Mouse (Mus musculus): ENCODE measurements around the gene Bicral. TPM values are rescaled to one million over a fixed set of nuclear protein-coding genes. Genes with fewer than 3 reads are reported as not detected.

Bicral gene
- 10 to 100 TPM; 36.5 to 36.6 TPM for total RNA-seq (2021)

DNA sequence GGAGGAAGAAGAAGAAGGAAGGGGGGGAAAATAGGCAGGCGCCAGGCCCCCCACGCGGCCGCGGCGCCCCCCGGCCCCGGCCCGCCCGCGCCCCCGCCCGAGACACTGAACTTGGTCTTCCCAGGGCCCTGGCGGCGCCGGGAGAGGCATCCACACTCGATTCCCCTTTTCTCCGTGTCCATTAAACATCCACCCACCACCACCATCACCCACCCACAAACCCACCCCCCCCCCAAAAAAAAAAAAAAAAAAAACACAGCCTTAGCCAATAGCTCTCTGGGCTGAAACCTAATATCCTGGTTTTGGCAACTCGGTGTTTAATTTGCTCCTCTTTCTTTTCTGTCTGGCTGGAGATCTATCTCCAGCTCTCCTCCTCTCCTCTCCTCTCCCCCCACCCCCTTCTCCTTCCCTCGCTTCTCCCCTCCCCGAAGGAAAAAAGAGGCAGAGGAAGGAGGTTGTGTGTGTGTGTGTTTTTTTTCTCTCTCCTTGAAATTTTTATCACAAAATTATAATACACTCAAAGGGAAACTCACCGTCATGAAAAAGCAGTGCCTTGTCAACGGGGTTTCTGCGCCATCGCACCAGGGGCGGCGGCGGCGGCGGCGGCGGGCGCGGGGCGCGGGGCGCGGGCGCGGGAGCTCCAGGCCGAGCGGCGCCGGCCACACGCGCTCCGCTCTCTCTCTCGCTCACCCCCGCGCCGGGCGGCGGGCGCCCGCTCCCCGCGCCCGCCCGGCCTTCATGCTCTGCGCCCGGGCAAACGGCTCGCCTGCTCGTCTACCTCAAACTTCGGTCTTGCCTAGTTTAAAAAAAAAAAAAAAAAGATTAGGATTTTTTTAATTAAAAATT lies at the start of gene Bicral:
Gene Bicral (minus strand): TSS at position 580 of the 846 bp plus-strand sequence.
- intact Hi-C loops (cut with DNase I) = loop anchor here (2.0 kb wide), 1 partner anchor 31 kb away; no protein-coding TSS in a partner anchor
- peak; percentile 46 to 85 for DNase-seq (ENCODE audit: extremely low spot score in 1 of 2, low spot score in 2 of 2)

DNA sequence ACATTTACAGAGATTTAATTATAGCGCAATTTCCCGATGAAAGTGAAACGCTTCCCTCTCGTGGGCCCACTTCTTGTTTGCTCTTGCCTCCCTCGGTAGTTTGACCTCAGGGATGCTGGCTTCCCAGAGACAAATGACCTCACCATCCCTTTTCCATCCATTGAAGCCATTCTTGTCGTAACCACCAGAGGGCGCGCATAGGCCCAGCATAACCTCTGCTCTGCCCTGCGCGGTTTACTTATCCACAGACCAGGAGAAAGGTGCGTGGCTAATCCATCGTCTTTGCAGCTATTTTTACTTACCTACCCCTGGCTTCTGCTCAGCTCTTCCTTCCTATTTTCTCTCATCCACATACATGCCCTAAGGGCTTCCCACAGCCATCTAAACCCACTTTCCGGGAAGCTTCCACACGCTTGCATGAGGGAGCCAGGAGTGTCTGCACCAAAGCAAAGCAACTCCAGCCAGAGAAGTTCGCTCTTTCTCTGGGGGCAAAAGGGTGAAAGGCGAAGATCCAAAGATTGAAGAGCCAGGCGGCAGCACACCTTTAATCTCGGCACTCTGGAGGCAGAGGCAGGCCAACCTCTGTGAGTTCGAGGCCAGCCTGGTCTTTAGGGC lies 45.7 kb upstream of the Bicral start:
- intact Hi-C loops (cut with DNase I) = no loop called here
- DNase-seq (ENCODE audit: extremely low spot score in 1 of 2, low spot score in 2 of 2) = peak; percentile 65 to 76

DNA sequence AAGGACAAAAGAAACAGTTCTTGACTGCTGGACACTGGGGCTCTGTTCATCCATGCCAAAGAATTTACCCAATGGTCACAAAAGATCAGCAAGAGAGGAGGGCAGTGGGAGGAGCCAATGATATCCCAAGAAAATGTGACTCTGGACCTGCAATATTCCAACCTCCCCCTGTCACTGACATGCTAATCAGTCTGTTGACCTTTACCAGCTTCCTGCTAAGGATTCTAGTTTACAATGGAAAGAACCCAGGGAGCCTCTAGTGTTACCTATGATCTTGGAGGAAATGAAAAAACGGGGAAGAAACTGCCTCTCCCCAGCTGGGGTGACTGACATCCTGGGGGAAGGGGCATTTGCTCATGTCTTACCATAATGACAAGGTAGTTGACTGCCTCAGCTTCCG lies 42.7 kb upstream of the Bicral start:
- no peak for DNase-seq (ENCODE audit: extremely low spot score in 1 of 2, low spot score in 2 of 2)
- intact Hi-C loops (cut with DNase I) = no loop called here

DNA sequence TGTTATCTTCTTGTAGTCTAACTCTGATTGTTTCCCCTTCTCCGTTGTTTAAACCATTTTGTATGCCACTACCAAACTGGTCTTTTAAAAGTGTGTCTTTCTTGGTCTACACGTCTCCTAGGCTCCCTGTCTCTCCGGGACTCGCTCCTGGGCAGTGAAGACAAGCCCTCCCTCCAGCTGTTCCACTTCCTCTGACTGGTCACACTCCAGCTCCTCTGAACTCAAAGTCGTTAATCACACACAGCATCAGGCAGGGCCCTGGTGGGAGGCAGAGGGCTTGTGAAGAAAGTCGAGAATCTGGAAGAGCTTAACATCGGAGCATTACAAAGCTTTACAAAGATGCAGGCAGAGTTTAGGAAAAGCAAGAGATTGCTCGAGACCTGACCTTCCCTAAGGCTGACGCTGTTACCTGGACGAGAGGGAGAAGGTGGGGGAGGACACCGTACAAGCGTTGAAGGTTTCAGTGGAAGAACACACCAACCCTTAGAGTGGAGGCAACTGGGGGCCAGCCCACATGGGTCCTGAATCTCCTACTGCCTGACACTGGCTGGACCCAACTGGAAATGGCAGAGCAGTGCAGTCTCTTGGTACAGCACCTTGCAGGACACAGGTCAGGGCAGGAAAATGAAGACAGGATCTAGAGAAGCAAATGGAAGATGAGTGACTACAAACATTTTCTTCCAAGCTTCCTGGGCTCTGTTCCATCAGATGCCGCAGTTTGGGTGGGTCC lies 39.1 kb upstream of the Bicral start:
- intact Hi-C loops (cut with DNase I) = no loop called here
- no peak for DNase-seq (ENCODE audit: extremely low spot score in 1 of 2, low spot score in 2 of 2)

DNA sequence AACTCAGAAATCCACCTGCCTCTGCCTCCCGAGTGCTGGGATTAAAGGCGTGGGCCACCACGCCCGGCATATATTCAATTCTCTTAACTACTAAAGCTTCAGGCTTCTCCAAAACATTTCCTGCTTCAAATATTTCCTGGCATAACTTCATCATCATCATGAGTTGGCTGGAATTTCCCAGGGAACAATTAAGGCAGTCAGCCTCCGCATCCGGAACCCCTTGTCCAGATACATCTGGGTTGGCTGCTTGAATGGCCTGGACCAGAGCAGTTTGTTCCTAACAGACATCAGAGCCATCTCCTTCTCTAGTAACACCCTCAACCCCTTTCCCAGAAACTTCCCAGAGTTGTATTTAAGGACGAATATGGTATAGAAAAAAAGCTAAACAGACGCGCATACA lies 37.1 kb upstream of the Bicral start:
- no peak for DNase-seq (ENCODE audit: extremely low spot score in 1 of 2, low spot score in 2 of 2)
- intact Hi-C loops (cut with DNase I) = no loop called here

DNA sequence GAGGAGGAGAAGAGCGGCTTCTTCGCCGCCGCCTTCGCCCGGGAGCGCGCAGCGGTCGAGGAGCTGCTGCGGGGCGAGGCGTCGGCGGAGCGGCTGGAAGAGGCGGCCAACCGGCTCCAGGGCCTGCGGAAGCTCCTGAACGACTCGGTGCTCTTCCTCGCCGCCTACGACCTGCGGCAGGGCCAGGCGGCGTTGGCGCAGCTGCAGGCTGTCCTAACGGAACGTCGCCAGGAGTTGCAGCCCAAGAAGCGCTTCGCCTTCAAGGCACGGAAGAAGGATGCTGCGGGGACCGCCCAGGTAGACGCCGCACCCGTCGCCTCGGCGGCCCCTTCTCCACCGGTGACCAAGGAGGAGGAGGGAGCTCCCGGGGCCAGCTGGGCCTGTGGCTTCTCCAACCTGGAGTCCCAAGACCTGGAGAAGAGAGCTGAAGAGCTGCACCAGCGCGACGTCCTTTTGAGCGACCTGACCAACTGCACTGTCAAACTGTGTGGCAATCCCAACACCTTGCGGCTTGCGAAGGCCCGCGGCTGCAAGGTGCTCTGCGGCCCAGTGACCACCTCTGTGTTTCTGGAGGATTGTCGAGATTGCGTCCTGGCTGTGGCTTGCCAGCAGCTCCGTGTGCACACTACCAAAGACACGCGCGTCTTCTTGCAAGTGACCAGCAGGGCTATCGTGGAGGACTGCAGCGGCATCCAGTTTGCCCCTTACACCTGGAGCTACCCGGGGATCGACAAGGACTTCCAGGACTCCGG lies 32.7 kb upstream of the Bicral start:
- peak; percentile 26 to 71 for DNase-seq (ENCODE audit: extremely low spot score in 1 of 2, low spot score in 2 of 2)
- intact Hi-C loops (cut with DNase I) = no loop called here

DNA sequence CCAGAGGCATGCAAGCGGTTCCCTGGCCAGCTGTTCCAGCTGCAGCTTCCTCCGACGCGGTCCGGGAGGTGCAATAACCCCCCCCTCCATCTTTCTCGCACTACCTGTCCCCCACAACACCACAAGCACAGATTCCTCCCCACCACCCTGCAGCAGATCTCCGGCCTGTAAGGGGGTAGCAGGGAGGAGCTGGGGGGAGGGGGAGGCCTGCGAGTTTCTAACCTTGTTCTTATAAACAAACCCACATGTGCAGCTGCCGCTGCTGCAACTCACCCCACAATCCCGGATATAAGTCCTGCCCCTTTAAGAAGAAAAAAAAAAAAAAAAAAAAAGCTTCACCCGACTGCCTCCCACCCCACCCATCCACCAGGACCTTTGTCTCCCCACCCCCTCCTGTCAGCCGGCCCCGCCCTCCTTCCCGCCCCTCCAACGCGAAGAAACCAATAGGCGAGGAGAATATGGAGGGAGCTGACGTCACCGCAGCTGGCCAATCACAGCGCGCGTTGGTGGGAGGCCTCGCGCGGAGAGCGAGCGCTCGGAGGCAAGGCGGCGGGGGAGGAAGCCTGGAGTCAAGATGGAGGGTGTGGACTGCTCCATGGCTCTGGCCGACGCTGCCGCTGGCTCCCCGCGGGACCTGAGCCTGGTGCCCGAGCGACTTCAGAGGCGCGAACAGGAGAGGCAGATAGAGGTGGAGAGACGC lies 32.0 kb upstream of the Bicral start, which contains the start of gene Tbcc:
Gene Tbcc (plus strand): TSS at position 569 of the 700 bp plus-strand sequence.
- intact Hi-C loops (cut with DNase I) = no loop called here
- DNase-seq (ENCODE audit: extremely low spot score in 1 of 2, low spot score in 2 of 2) = peak; percentile 97 to 99

DNA sequence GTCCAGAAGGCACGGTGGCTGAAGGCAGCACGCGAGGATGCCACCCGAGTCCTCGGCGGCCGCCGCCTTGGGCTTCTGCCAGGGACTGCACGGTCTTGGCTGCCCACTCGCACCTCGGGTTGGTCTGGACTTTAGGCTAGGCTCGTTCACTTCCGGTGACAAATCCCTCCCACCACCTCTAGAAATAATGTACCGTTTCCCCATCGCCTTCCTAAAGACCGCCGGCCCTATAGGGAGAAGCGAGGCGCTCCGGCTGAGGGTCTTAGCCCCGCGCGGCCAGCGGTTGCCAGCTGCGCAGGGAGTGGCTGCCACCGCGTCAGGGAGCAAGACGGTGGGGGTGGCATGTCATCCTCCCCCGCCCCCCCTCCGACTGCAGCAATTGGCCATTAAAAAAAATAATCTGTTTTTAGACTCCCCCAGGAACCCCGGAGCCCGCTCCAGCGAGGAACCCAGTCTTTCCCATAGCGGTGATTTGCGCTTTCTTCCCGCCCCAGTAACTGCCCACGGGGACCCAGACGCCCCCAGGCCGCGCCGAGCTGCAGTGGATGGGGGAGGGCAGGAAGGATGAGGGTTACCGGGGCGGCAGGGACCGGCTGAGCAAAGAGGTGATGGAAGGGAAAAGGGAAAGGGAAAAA lies 31.3 kb upstream of the Bicral start:
- intact Hi-C loops (cut with DNase I) = loop anchor here (2.0 kb wide), 2 partner anchors 33 to 107 kb away; partner anchors contain the start of gene Rpl7l1

DNA sequence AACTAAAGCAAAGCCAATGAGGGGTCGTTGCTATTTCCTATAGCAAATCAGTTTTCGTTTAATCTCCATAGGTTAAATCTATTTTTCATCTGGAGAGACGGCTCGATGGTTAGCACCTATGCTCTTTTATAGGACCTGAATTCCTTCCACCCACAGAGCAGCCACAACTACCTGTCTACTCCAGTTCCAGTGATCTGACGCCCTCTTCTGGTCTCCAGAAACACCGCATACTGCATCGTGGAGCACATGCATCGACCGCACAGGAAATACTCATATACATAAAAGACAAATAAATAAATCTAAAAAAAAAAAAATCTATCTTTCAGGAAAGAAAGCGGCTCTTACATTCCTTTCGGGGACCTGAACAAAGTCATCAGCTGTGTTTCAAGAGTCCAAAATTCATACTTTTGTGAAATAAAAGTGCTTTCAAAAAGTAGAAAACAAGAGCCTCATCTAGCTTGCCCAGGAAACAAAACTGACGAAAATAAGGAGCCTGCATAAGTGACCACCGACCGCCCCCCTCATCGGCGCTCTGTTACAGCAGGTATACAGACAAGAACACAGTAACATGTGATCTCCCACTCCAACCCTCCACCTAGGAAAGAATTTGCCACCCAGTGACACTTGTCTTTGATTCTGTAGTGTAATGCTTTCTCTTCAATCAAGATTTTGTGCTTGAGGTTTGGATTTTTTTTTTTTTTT lies 30.4 kb upstream of the Bicral start:
- intact Hi-C loops (cut with DNase I) = loop anchor here (2.0 kb wide), 2 partner anchors 32 to 106 kb away; partner anchors contain the start of gene Rpl7l1

More for the DNA sequence above, 31.3 kb upstream of the Bicral start:
- DNase-seq (ENCODE audit: extremely low spot score in 1 of 2, low spot score in 2 of 2) = peak; percentile 67 to 91

DNA sequence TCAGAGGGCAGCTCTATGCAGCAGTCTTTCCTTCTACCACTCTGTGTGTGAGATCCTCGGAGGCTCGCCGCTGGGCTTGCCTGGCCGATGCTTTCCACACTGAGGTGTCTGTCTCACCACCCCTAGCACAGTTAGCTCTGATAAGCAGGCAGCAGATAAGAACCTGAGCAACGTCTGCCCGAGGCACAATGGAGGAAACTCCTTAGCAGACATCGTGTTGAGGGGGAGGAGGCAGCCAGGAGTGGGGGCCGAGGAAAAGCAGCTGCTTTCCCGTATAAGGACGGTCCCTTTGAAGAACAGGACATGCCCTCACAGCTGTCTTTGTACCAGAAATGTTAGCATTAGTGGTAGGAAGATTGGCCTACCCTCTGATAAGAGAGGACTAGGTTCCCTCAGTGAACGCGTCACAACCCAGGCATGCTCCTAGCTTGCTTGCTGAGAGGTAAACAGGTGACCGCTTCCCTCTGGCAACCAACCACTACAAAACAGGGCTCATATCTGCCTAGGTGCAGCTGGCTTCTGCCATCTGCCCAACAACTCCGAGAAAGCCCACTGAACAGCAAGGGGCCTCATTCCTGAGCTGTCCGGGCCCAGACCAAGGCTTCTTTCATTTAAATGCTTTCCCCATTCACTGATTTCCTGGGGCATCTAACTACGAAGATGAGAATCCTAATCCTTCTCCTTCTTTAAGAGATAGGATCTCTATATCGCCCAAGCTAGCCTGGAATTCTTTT lies 27.8 kb upstream of the Bicral start:
- DNase-seq (ENCODE audit: extremely low spot score in 1 of 2, low spot score in 2 of 2) = no peak
- intact Hi-C loops (cut with DNase I) = no loop called here

More for the DNA sequence above, 30.4 kb upstream of the Bicral start:
- DNase-seq (ENCODE audit: extremely low spot score in 1 of 2, low spot score in 2 of 2) = peak; percentile 57 to 60

DNA sequence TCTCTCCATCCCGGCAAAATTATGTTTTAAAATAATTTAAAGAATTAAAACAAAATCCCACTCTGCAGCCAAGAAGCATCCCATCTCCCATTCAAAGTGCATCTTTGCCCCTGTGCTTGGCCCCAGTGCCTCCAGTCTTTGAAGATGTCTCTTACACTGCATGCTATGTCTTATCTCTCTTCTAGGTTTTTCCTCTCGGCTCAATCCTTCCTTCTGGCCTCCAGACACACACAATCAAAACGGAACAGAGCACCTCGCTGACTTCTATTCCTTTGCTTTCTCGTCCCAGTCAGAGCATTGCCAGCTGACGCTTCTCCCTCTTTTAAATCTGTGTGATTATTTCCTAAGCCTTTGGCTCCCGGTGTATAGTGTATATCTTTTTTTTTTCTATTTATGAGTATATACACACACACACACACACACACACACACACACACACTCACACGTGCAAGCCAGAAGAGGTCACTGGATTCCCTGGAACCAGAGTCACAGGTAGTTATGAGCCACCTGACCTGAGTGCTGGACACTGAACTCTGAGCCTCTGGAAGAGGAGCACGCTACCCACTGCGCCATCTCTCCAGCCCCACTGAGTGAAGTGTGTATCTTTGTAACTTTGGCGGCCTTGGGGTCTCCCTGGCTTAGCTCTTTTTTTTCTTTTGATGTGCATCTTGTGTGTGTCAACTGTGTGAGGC lies 27.1 kb upstream of the Bicral start:
- no peak for DNase-seq (ENCODE audit: extremely low spot score in 1 of 2, low spot score in 2 of 2)

DNA sequence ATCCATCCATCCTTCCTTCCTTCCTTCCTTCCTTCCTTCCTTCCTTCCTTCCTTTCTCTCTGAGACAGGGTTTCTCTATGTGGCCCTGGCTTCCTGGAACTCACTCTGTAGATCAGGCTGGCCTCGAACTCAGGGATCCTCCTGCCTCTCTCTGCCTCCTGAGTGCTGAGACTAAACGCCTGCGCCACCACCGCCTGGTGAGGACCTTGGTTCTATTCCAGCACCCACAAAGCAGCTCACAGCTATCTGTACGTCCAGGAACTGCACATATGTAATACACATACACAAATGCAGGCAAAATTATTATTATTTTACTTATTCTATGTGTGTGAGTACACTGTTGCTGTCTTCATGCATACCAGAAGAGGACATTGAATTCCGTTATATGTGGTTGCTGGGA lies 26.5 kb upstream of the Bicral start:
- intact Hi-C loops (cut with DNase I) = no loop called here
- no peak for DNase-seq (ENCODE audit: extremely low spot score in 1 of 2, low spot score in 2 of 2)

More for the DNA sequence above, 27.1 kb upstream of the Bicral start:
- intact Hi-C loops (cut with DNase I) = no loop called here

DNA sequence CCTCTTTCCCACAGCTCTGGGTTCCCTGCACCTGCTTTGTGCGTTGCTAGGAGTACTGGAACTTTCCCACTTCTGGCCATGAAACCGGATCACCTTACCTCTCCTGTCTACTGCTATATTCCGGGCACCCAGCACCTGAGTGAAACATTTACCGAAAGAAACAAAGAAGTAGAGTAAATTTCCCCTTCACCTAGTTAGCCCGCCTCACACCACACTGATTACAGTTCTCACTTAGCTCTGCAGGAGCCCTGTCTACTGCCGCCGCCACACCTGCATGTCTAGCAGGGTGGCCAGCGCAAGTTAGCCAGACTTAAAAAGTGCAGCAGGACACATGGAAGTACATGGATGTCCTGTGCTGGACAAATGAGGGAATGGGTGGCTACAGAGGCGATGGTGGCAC lies 24.8 kb upstream of the Bicral start:
- no peak for DNase-seq (ENCODE audit: extremely low spot score in 1 of 2, low spot score in 2 of 2)
- intact Hi-C loops (cut with DNase I) = no loop called here

DNA sequence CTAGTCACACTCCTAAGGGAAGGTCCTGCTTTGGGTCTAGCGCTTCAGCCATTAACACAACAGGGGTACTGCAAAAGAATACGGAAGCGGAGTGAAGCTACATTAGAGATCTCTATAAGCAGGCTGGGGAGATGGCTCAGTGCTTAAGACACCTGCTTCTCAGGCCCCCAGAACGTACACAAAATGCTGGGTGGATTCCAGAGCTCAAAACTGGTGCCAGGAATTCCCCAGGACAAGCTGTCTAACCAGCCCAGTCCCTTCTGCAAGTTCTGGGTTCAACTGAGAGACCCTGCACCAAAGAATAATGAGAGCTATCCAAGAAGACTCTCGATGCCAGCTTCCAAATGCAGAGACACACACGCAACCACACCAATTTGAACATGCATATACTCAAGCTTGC lies 23.4 kb upstream of the Bicral start:
- intact Hi-C loops (cut with DNase I) = no loop called here
- DNase-seq (ENCODE audit: extremely low spot score in 1 of 2, low spot score in 2 of 2) = no peak

DNA sequence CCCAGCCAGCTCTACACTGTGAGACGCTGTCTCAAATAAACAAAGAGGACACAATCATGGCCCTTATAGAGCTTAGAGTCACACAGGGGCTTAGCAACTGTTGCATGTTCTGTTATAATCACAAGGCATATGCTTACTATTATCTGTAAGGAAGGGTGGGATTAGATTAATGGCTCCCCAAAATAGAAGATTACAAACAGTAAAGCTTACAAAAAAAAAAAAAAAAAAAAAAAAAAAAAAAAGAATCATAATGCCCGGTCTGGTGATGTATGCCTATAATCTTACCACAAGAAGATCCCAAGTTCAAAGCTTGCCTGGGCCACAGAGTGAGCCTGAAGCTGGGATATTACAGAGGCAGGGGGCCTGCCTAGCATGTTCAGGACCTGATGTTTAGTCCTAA lies 22.0 kb upstream of the Bicral start:
- intact Hi-C loops (cut with DNase I) = no loop called here
- DNase-seq (ENCODE audit: extremely low spot score in 1 of 2, low spot score in 2 of 2) = no peak

DNA sequence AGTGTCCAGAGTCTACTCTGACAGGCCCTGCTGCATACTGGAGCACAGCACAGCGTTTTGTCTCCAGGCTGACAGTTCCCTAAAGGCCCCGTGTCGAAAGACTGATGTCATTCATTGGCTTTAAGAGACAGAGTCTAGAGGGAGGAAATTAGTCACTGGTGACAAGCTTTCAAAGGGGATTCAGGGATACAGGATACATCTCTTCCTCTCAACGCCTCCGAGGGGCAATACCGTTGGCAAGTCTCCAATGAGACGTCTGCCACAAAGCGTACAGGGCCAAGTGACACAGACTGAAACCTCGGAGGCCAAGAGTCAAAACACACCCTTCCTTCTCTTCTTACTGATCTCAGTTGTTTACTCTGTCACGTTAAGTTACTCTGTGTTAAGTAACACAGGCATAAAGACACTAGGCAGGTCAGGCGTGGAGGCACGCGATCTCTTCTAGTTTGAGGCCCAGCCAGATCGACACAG lies 21.6 kb upstream of the Bicral start:
- peak in 1 of 2 experiments; percentile 57 for DNase-seq (ENCODE audit: extremely low spot score in 1 of 2, low spot score in 2 of 2)
- intact Hi-C loops (cut with DNase I) = no loop called here

Data from left cerebral cortex, postnatal 10 days (tissue).